Mouse (Mus musculus): ENCODE results near the gene Itgb1. TPM values are rescaled to one million over a fixed set of nuclear protein-coding genes. Genes with fewer than 3 reads are reported as not detected.

Gene Itgb1
- polyA plus RNA-seq (2015; fragmentation: Nextera tagmentation; extraction: Ambion mirVana): 259 and 261 TPM in 2 replicates

- Histone ChIP-seq H3K9me3 (replicated peaks) (no peaks in the 10 kb centered on the region), H3K4me3 (replicated peaks) (peak within 1 kb of the TSS; percentile 90), H3K27ac (replicated peaks) (peak within 1 kb of the TSS; percentile 99), H3K36me3 (no peaks in the 10 kb centered on the region), H3K4me2 (replicated peaks) (peak within 1 kb of the TSS; percentile 49), H3K9ac (peak within 1 kb of the TSS; percentile 98), H3K27me3 (no peaks in the 10 kb centered on the region), H3K4me1 (peaks cover 8% of the 10 kb centered on the region; the same call in 1 of the 2 replicates)
- under 1% methylated on average over 107 of the region's 113 CpGs for WGBS
- ATAC-seq (ENCODE audit: insufficient number of reproducible peaks, low FRiP score, low TSS enrichment, low read depth): peak; percentile 95
Observed at GRCm38 (mm10) chr8:128685507-128686428, at the start of gene Itgb1. TSS of gene Itgb1 (plus strand) at chr8:128685654.

- Histone ChIP-seq H3K4me3 (replicated peaks) (no peak overlapping the region), H3K9ac (no peak overlapping the region), H3K27me3 (no peaks in the 10 kb centered on the region), H3K9me3 (replicated peaks) (no peaks in the 10 kb centered on the region), H3K36me3 (no peaks in the 10 kb centered on the region), H3K27ac (replicated peaks) (no peak overlapping the region), H3K4me1 (no peaks in the 10 kb centered on the region), H3K4me2 (replicated peaks) (no peak overlapping the region)
- 60% methylated on average over 1 of the region's 1 CpGs for WGBS
- ATAC-seq (ENCODE audit: insufficient number of reproducible peaks, low FRiP score, low TSS enrichment, low read depth): no peak
Observed at GRCm38 (mm10) chr8:128643104-128643503, 42.4 kb upstream of the Itgb1 start.

GRCm38 (mm10) chr8:128645452-128645851, 40.0 kb upstream of the Itgb1 start:
- H3K4me1 ChIP-seq: no peaks in the 10 kb centered on the region
- no peak overlapping the region for H3K9ac ChIP-seq
- H3K36me3 ChIP-seq: no peaks in the 10 kb centered on the region
- H3K27ac ChIP-seq (replicated peaks): no peak overlapping the region
- no peaks in the 10 kb centered on the region for H3K27me3 ChIP-seq
- H3K4me2 ChIP-seq (replicated peaks): no peak overlapping the region
- no peak for ATAC-seq (ENCODE audit: insufficient number of reproducible peaks, low FRiP score, low TSS enrichment, low read depth)
- H3K4me3 ChIP-seq (replicated peaks): no peak overlapping the region
- no peaks in the 10 kb centered on the region for H3K9me3 ChIP-seq (replicated peaks)

- no peaks in the 10 kb centered on the region for H3K9me3 ChIP-seq (replicated peaks)
- no peak overlapping the region for H3K4me2 ChIP-seq (replicated peaks)
- no peaks in the 10 kb centered on the region for H3K4me1 ChIP-seq
- H3K36me3 ChIP-seq: no peaks in the 10 kb centered on the region
- WGBS: 78% methylated on average over 5 of the region's 5 CpGs
- ATAC-seq (ENCODE audit: insufficient number of reproducible peaks, low FRiP score, low TSS enrichment, low read depth): no peak
- no peak overlapping the region for H3K9ac ChIP-seq
- no peak overlapping the region for H3K27ac ChIP-seq (replicated peaks)
- H3K4me3 ChIP-seq (replicated peaks): no peak overlapping the region
- no peaks in the 10 kb centered on the region for H3K27me3 ChIP-seq
Observed at GRCm38 (mm10) chr8:128646456-128646855, 39.0 kb upstream of the Itgb1 start.

GRCm38 (mm10) chr8:128648071-128648470, 37.4 kb upstream of the Itgb1 start:
- Histone ChIP-seq H3K4me2 (replicated peaks) (no peak overlapping the region), H3K27ac (replicated peaks) (no peak overlapping the region)
- ATAC-seq (ENCODE audit: insufficient number of reproducible peaks, low FRiP score, low TSS enrichment, low read depth): no peak

GRCm38 (mm10) chr8:128650331-128650855, 35.1 kb upstream of the Itgb1 start:
- Histone ChIP-seq H3K4me1 (peaks cover 18% of the 10 kb centered on the region), H3K4me3 (replicated peaks) (no peak overlapping the region), H3K27me3 (no peaks in the 10 kb centered on the region), H3K4me2 (replicated peaks) (no peak overlapping the region), H3K9me3 (replicated peaks) (no peaks in the 10 kb centered on the region), H3K9ac (no peak overlapping the region), H3K36me3 (no peaks in the 10 kb centered on the region), H3K27ac (replicated peaks) (no peak overlapping the region)
- ATAC-seq (ENCODE audit: insufficient number of reproducible peaks, low FRiP score, low TSS enrichment, low read depth): peak; percentile 9; the same call in 1 of the 2 replicates
- 65% methylated on average over 2 of the region's 2 CpGs for WGBS

More at GRCm38 (mm10) chr8:128648071-128648470, 37.4 kb upstream of the Itgb1 start:
- Histone ChIP-seq H3K36me3 (no peaks in the 10 kb centered on the region), H3K4me1 (no peaks in the 10 kb centered on the region), H3K9ac (no peak overlapping the region), H3K4me3 (replicated peaks) (no peak overlapping the region), H3K27me3 (no peaks in the 10 kb centered on the region), H3K9me3 (replicated peaks) (no peaks in the 10 kb centered on the region)

GRCm38 (mm10) chr8:128652399-128653109, 32.9 kb upstream of the Itgb1 start:
- 44% methylated on average over 6 of the region's 6 CpGs for WGBS
- no peak overlapping the region for H3K4me2 ChIP-seq (replicated peaks)

GRCm38 (mm10) chr8:128653642-128654364, 31.7 kb upstream of the Itgb1 start:
- H3K27me3 ChIP-seq: no peaks in the 10 kb centered on the region
- H3K27ac ChIP-seq (replicated peaks): peak overlapping the region; percentile 92
- WGBS: 26% methylated on average over 5 of the region's 5 CpGs
- ATAC-seq (ENCODE audit: insufficient number of reproducible peaks, low FRiP score, low TSS enrichment, low read depth): 0 out of 2 replicates have a peak, but pooled peaks have one; percentile 9
- no peaks in the 10 kb centered on the region for H3K36me3 ChIP-seq
- peak overlapping the region; percentile 34; the same call in 1 of the 2 replicates for H3K4me3 ChIP-seq (replicated peaks)
- no peak overlapping the region for H3K9ac ChIP-seq
- peaks cover 18% of the 10 kb centered on the region for H3K4me1 ChIP-seq
- peak overlapping the region; percentile 57 for H3K4me2 ChIP-seq (replicated peaks)
- no peaks in the 10 kb centered on the region for H3K9me3 ChIP-seq (replicated peaks)

More at GRCm38 (mm10) chr8:128652399-128653109, 32.9 kb upstream of the Itgb1 start:
- ATAC-seq (ENCODE audit: insufficient number of reproducible peaks, low FRiP score, low TSS enrichment, low read depth): no peak
- no peaks in the 10 kb centered on the region for H3K36me3 ChIP-seq
- no peaks in the 10 kb centered on the region for H3K9me3 ChIP-seq (replicated peaks)
- no peaks in the 10 kb centered on the region for H3K27me3 ChIP-seq
- H3K9ac ChIP-seq: no peak overlapping the region
- H3K4me1 ChIP-seq: peaks cover 18% of the 10 kb centered on the region
- H3K27ac ChIP-seq (replicated peaks): no peak overlapping the region
- H3K4me3 ChIP-seq (replicated peaks): no peak overlapping the region

GRCm38 (mm10) chr8:128654365-128655099, 30.9 kb upstream of the Itgb1 start:
- H3K27ac ChIP-seq (replicated peaks): peak overlapping the region; percentile 92
- WGBS: 2% methylated on average over 16 of the region's 16 CpGs
- peak overlapping the region; percentile 34 for H3K4me3 ChIP-seq (replicated peaks)
- no peaks in the 10 kb centered on the region for H3K36me3 ChIP-seq
- H3K4me2 ChIP-seq (replicated peaks): peak overlapping the region; percentile 57
- H3K9me3 ChIP-seq (replicated peaks): no peaks in the 10 kb centered on the region
- H3K9ac ChIP-seq: no peak overlapping the region
- ATAC-seq (ENCODE audit: insufficient number of reproducible peaks, low FRiP score, low TSS enrichment, low read depth): peak; percentile 86
- peaks cover 18% of the 10 kb centered on the region for H3K4me1 ChIP-seq
- H3K27me3 ChIP-seq: no peaks in the 10 kb centered on the region

- Histone ChIP-seq H3K9me3 (replicated peaks) (no peaks in the 10 kb centered on the region), H3K27ac (replicated peaks) (no peak overlapping the region), H3K36me3 (no peaks in the 10 kb centered on the region), H3K4me3 (replicated peaks) (no peak overlapping the region), H3K27me3 (no peaks in the 10 kb centered on the region), H3K4me2 (replicated peaks) (no peak overlapping the region), H3K4me1 (no peaks in the 10 kb centered on the region), H3K9ac (no peak overlapping the region)
- ATAC-seq (ENCODE audit: insufficient number of reproducible peaks, low FRiP score, low TSS enrichment, low read depth): no peak
- 59% methylated on average over 3 of the region's 3 CpGs for WGBS
Observed at GRCm38 (mm10) chr8:128662144-128662543, 23.3 kb upstream of the Itgb1 start.

Measured in embryonic facial prominence, embryonic 15.5 days (tissue).